Mouse (Mus musculus): ENCODE results near the gene Cryba2. TPM values are rescaled to one million over a fixed set of nuclear protein-coding genes. Genes with fewer than 3 reads are reported as not detected.

Cryba2 gene
- polyA plus RNA-seq, 1 experiment from 2014 or later = not detected

GRCm38 (mm10) chr1:74900341-74901285 lies 7.7 kb upstream of the Cryba2 start:
- Histone ChIP-seq H3K4me2 (peak overlapping the region; percentile 67), H3K9me3 (replicated peaks) (no peaks in the 10 kb centered on the region), H3K27me3 (peaks cover 97% of the 10 kb centered on the region), H3K27ac (no peak overlapping the region), H3K4me3 (peak overlapping the region; percentile 36), H3K9ac (peak overlapping the region; percentile 48), H3K36me3 (ENCODE audit: poor library complexity, severe bottlenecking) (no peaks in the 10 kb centered on the region), H3K4me1 (peaks cover 25% of the 10 kb centered on the region)
- 1% methylated on average over 56 of the region's 66 CpGs for WGBS
- 0 out of 2 replicates have a peak, but pooled peaks have one; percentile 41 for ATAC-seq

- Histone ChIP-seq H3K36me3 (ENCODE audit: poor library complexity, severe bottlenecking) (no peaks in the 10 kb centered on the region), H3K27me3 (peaks cover 98% of the 10 kb centered on the region), H3K27ac (no peak overlapping the region), H3K9me3 (replicated peaks) (no peaks in the 10 kb centered on the region), H3K4me2 (no peak overlapping the region), H3K4me3 (no peak overlapping the region), H3K9ac (no peak overlapping the region), H3K4me1 (peaks cover 25% of the 10 kb centered on the region)
- ATAC-seq = no peak
- WGBS = 4% methylated on average over 7 of the region's 10 CpGs
Measured at GRCm38 (mm10) chr1:74898656-74899431, 5.9 kb upstream of the Cryba2 start.

- no peak overlapping the region for H3K9ac ChIP-seq
- ATAC-seq = no peak
- 2% methylated on average over 7 of the region's 7 CpGs for WGBS
Measured at GRCm38 (mm10) chr1:74897976-74898375, 5.0 kb upstream of the Cryba2 start.

GRCm38 (mm10) chr1:74894966-74895365 lies 2.0 kb upstream of the Cryba2 start:
- no peaks in the 10 kb centered on the region for H3K9me3 ChIP-seq (replicated peaks)
- WGBS = 28% methylated on average over 3 of the region's 4 CpGs
- peaks cover 98% of the 10 kb centered on the region for H3K27me3 ChIP-seq
- no peak overlapping the region for H3K4me2 ChIP-seq
- no peaks in the 10 kb centered on the region for H3K36me3 ChIP-seq (ENCODE audit: poor library complexity, severe bottlenecking)
- no peak overlapping the region for H3K4me3 ChIP-seq
- no peak overlapping the region for H3K27ac ChIP-seq
- no peak for ATAC-seq
- H3K9ac ChIP-seq = no peak overlapping the region
- H3K4me1 ChIP-seq = peaks cover 30% of the 10 kb centered on the region

More at GRCm38 (mm10) chr1:74897976-74898375, 5.0 kb upstream of the Cryba2 start:
- H3K4me1 ChIP-seq = peaks cover 31% of the 10 kb centered on the region
- H3K27ac ChIP-seq = no peak overlapping the region
- no peak overlapping the region for H3K4me2 ChIP-seq
- no peaks in the 10 kb centered on the region for H3K36me3 ChIP-seq (ENCODE audit: poor library complexity, severe bottlenecking)
- H3K9me3 ChIP-seq (replicated peaks) = no peaks in the 10 kb centered on the region
- H3K4me3 ChIP-seq = no peak overlapping the region
- peaks cover 98% of the 10 kb centered on the region for H3K27me3 ChIP-seq

- H3K4me3 ChIP-seq = peak overlapping the region; percentile 20
- H3K36me3 ChIP-seq (ENCODE audit: poor library complexity, severe bottlenecking) = no peaks in the 10 kb centered on the region
- 0 out of 2 replicates have a peak, but pooled peaks have one; percentile 10 for ATAC-seq
- peak overlapping the region; percentile 49 for H3K4me2 ChIP-seq
- H3K27ac ChIP-seq = no peak overlapping the region
- 3% methylated on average over 39 of the region's 39 CpGs for whole genome bisulfite sequencing
- no peaks in the 10 kb centered on the region for H3K9me3 ChIP-seq (replicated peaks)
- no peak overlapping the region; the same call in 1 of the 2 replicates for H3K9ac ChIP-seq
- peaks cover 95% of the 10 kb centered on the region for H3K27me3 ChIP-seq
- H3K4me1 ChIP-seq = peaks cover 16% of the 10 kb centered on the region
Measured at GRCm38 (mm10) chr1:74892351-74893133, 401 bp downstream of the Cryba2 start.

GRCm38 (mm10) chr1:74891513-74891912 lies 1.4 kb downstream of the Cryba2 start:
- no peak overlapping the region for H3K9ac ChIP-seq

GRCm38 (mm10) chr1:74885369-74886042 lies 7.4 kb downstream of the Cryba2 start, which contains the start of gene Fev:
TSS of gene Fev (minus strand) at chr1:74885419.
- H3K4me3 ChIP-seq = peak within 1 kb of the TSS; percentile 21
- H3K4me2 ChIP-seq = peak within 1 kb of the TSS; percentile 39
- no peak for ATAC-seq
- no peaks in the 10 kb centered on the region for H3K36me3 ChIP-seq (ENCODE audit: poor library complexity, severe bottlenecking)
- peaks cover 97% of the 10 kb centered on the region for H3K27me3 ChIP-seq
- under 1% methylated on average over 43 of the region's 43 CpGs for WGBS
- no peak within 1 kb of the TSS for H3K9ac ChIP-seq
- no peaks in the 10 kb centered on the region for H3K9me3 ChIP-seq (replicated peaks)
- H3K4me1 ChIP-seq = peaks cover 30% of the 10 kb centered on the region
- no peak within 1 kb of the TSS for H3K27ac ChIP-seq

More at GRCm38 (mm10) chr1:74891513-74891912, 1.4 kb downstream of the Cryba2 start:
- peaks cover 16% of the 10 kb centered on the region for H3K4me1 ChIP-seq
- ATAC-seq = no peak
- H3K36me3 ChIP-seq (ENCODE audit: poor library complexity, severe bottlenecking) = no peaks in the 10 kb centered on the region
- WGBS = 3% methylated on average over 8 of the region's 8 CpGs
- H3K27me3 ChIP-seq = peaks cover 95% of the 10 kb centered on the region
- H3K9me3 ChIP-seq (replicated peaks) = no peaks in the 10 kb centered on the region
- no peak overlapping the region for H3K4me3 ChIP-seq
- no peak overlapping the region for H3K4me2 ChIP-seq
- H3K27ac ChIP-seq = no peak overlapping the region

GRCm38 (mm10) chr1:74884196-74885141 lies 8.5 kb downstream of the Cryba2 start:
- no peak overlapping the region for H3K9ac ChIP-seq
- H3K4me2 ChIP-seq = peak overlapping the region; percentile 39
- ATAC-seq = no peak
- H3K4me1 ChIP-seq = peaks cover 30% of the 10 kb centered on the region
- no peaks in the 10 kb centered on the region for H3K36me3 ChIP-seq (ENCODE audit: poor library complexity, severe bottlenecking)
- WGBS = under 1% methylated on average over 57 of the region's 57 CpGs
- H3K27ac ChIP-seq = no peak overlapping the region
- peaks cover 94% of the 10 kb centered on the region for H3K27me3 ChIP-seq
- H3K9me3 ChIP-seq (replicated peaks) = no peaks in the 10 kb centered on the region
- peak overlapping the region; percentile 21 for H3K4me3 ChIP-seq

GRCm38 (mm10) chr1:74883441-74883840 lies 9.5 kb downstream of the Cryba2 start:
- H3K36me3 ChIP-seq (ENCODE audit: poor library complexity, severe bottlenecking) = no peaks in the 10 kb centered on the region
- H3K9me3 ChIP-seq (replicated peaks) = no peaks in the 10 kb centered on the region
- no peak overlapping the region for H3K27ac ChIP-seq
- no peak for ATAC-seq
- peaks cover 97% of the 10 kb centered on the region for H3K27me3 ChIP-seq
- 4% methylated on average over 5 of the region's 5 CpGs for WGBS
- no peak overlapping the region for H3K9ac ChIP-seq
- H3K4me2 ChIP-seq = no peak overlapping the region
- no peak overlapping the region for H3K4me3 ChIP-seq
- peaks cover 30% of the 10 kb centered on the region for H3K4me1 ChIP-seq

- H3K4me2 ChIP-seq = no peak overlapping the region
- H3K4me3 ChIP-seq = peak overlapping the region; percentile 32; the same call in 1 of the 2 replicates
- WGBS = 2% methylated on average over 8 of the region's 8 CpGs
- peaks cover 97% of the 10 kb centered on the region for H3K27me3 ChIP-seq
- ATAC-seq = no peak
- no peaks in the 10 kb centered on the region for H3K36me3 ChIP-seq (ENCODE audit: poor library complexity, severe bottlenecking)
- no peak overlapping the region for H3K9ac ChIP-seq
- H3K9me3 ChIP-seq (replicated peaks) = no peaks in the 10 kb centered on the region
- H3K27ac ChIP-seq = no peak overlapping the region
- H3K4me1 ChIP-seq = peaks cover 30% of the 10 kb centered on the region
Measured at GRCm38 (mm10) chr1:74882828-74883227, 10.1 kb downstream of the Cryba2 start.

All from forebrain, embryonic 13.5 days (tissue).